Mouse (Mus musculus): ENCODE measurements at regions not wholly inside any gene's neighbourhood (a gene's known extent, or its start where the extent isn't known, plus 50 kb on each side); places are given as distances from the start of the nearest gene placed in this dataset.

GRCm38 (mm10) chr12:67471666-67472065, 249.3 kb upstream of the Mdga2 start:
- no peak for ATAC-seq (ENCODE audit: low FRiP score)

GRCm38 (mm10) chr12:67471001-67471400, 248.7 kb upstream of the Mdga2 start:
- no peak overlapping the region for H3K4me3 ChIP-seq (replicated peaks)
- H3K36me3 ChIP-seq (replicated peaks): no peaks in the 10 kb centered on the region
- no peaks in the 10 kb centered on the region for H3K4me1 ChIP-seq
- no peak overlapping the region for H3K4me2 ChIP-seq
- no peaks in the 10 kb centered on the region for H3K9me3 ChIP-seq
- no peak overlapping the region for H3K9ac ChIP-seq
- H3K27me3 ChIP-seq: no peaks in the 10 kb centered on the region
- 94% methylated on average over 3 of the region's 3 CpGs for WGBS
- ATAC-seq (ENCODE audit: low FRiP score): no peak
- no peak overlapping the region for H3K27ac ChIP-seq

More at GRCm38 (mm10) chr12:67471666-67472065, 249.3 kb upstream of the Mdga2 start:
- WGBS: 75% methylated on average over 2 of the region's 2 CpGs
- Histone ChIP-seq H3K9me3 (no peaks in the 10 kb centered on the region), H3K9ac (no peak overlapping the region), H3K4me1 (no peaks in the 10 kb centered on the region), H3K36me3 (replicated peaks) (no peaks in the 10 kb centered on the region), H3K4me2 (no peak overlapping the region), H3K27ac (no peak overlapping the region), H3K27me3 (no peaks in the 10 kb centered on the region), H3K4me3 (replicated peaks) (no peak overlapping the region)

- no peak overlapping the region for H3K4me3 ChIP-seq (replicated peaks)
- H3K27me3 ChIP-seq: no peaks in the 10 kb centered on the region
- 52% methylated on average over 1 of the region's 1 CpGs for WGBS
- no peak overlapping the region for H3K4me2 ChIP-seq
- no peaks in the 10 kb centered on the region for H3K36me3 ChIP-seq (replicated peaks)
- H3K4me1 ChIP-seq: no peaks in the 10 kb centered on the region
- no peaks in the 10 kb centered on the region for H3K9me3 ChIP-seq
- no peak overlapping the region for H3K9ac ChIP-seq
- ATAC-seq (ENCODE audit: low FRiP score): no peak
- no peak overlapping the region for H3K27ac ChIP-seq
These were observed 226.8 kb upstream of the Mdga2 start for GRCm38 (mm10) chr12:67449109-67449508.

GRCm38 (mm10) chr12:67430318-67430950, 208.1 kb upstream of the Mdga2 start:
- Histone ChIP-seq H3K9me3 (no peaks in the 10 kb centered on the region), H3K36me3 (replicated peaks) (no peaks in the 10 kb centered on the region), H3K9ac (no peak overlapping the region), H3K4me2 (no peak overlapping the region), H3K4me3 (replicated peaks) (no peak overlapping the region), H3K27me3 (no peaks in the 10 kb centered on the region), H3K27ac (no peak overlapping the region), H3K4me1 (no peaks in the 10 kb centered on the region)
- WGBS: 15% methylated on average over 6 of the region's 6 CpGs
- peak; percentile 67; the same call in 1 of the 2 replicates for ATAC-seq (ENCODE audit: low FRiP score)

GRCm38 (mm10) chr12:67426801-67427200, 204.5 kb upstream of the Mdga2 start:
- no peaks in the 10 kb centered on the region for H3K36me3 ChIP-seq (replicated peaks)
- no peaks in the 10 kb centered on the region for H3K27me3 ChIP-seq
- H3K4me2 ChIP-seq: no peak overlapping the region
- ATAC-seq (ENCODE audit: low FRiP score): no peak
- H3K9ac ChIP-seq: no peak overlapping the region
- no peaks in the 10 kb centered on the region for H3K4me1 ChIP-seq
- no peak overlapping the region for H3K4me3 ChIP-seq (replicated peaks)
- 79% methylated on average over 6 of the region's 6 CpGs for WGBS
- no peak overlapping the region for H3K27ac ChIP-seq
- no peaks in the 10 kb centered on the region for H3K9me3 ChIP-seq

GRCm38 (mm10) chr12:67399537-67399936, 177.2 kb upstream of the Mdga2 start:
- no peaks in the 10 kb centered on the region for H3K36me3 ChIP-seq (replicated peaks)
- no peaks in the 10 kb centered on the region for H3K4me1 ChIP-seq
- H3K27ac ChIP-seq: no peak overlapping the region
- WGBS: 76% methylated on average over 3 of the region's 3 CpGs
- H3K9me3 ChIP-seq: no peaks in the 10 kb centered on the region
- no peak for ATAC-seq (ENCODE audit: low FRiP score)
- H3K9ac ChIP-seq: no peak overlapping the region
- no peak overlapping the region for H3K4me3 ChIP-seq (replicated peaks)
- no peak overlapping the region for H3K4me2 ChIP-seq
- no peaks in the 10 kb centered on the region for H3K27me3 ChIP-seq

- Histone ChIP-seq H3K9ac (no peak overlapping the region), H3K4me1 (no peaks in the 10 kb centered on the region), H3K4me3 (replicated peaks) (no peak overlapping the region), H3K27me3 (no peaks in the 10 kb centered on the region), H3K36me3 (replicated peaks) (no peaks in the 10 kb centered on the region), H3K9me3 (no peaks in the 10 kb centered on the region), H3K27ac (no peak overlapping the region), H3K4me2 (no peak overlapping the region)
- 84% methylated on average over 1 of the region's 1 CpGs for WGBS
- ATAC-seq (ENCODE audit: low FRiP score): no peak
These were observed 152.2 kb upstream of the Mdga2 start for GRCm38 (mm10) chr12:67374530-67374929.

- WGBS: 11% methylated on average over 2 of the region's 2 CpGs
- Histone ChIP-seq H3K27me3 (no peaks in the 10 kb centered on the region), H3K4me2 (no peak overlapping the region), H3K4me3 (replicated peaks) (no peak overlapping the region), H3K27ac (no peak overlapping the region), H3K36me3 (replicated peaks) (no peaks in the 10 kb centered on the region), H3K9me3 (no peaks in the 10 kb centered on the region), H3K9ac (no peak overlapping the region), H3K4me1 (peaks cover 3% of the 10 kb centered on the region; the same call in 1 of the 2 replicates)
- no peak for ATAC-seq (ENCODE audit: low FRiP score)
These were observed 126.2 kb upstream of the Mdga2 start for GRCm38 (mm10) chr12:67348551-67348950.

GRCm38 (mm10) chr12:67332483-67332998, 110.2 kb upstream of the Mdga2 start:
- no peak for ATAC-seq (ENCODE audit: low FRiP score)
- no peaks in the 10 kb centered on the region for H3K4me1 ChIP-seq
- no peak overlapping the region for H3K27ac ChIP-seq
- 73% methylated on average over 2 of the region's 2 CpGs for WGBS
- no peaks in the 10 kb centered on the region for H3K27me3 ChIP-seq
- H3K4me3 ChIP-seq (replicated peaks): no peak overlapping the region
- H3K9ac ChIP-seq: no peak overlapping the region
- H3K9me3 ChIP-seq: no peaks in the 10 kb centered on the region
- H3K36me3 ChIP-seq (replicated peaks): no peaks in the 10 kb centered on the region
- no peak overlapping the region for H3K4me2 ChIP-seq

GRCm38 (mm10) chr12:67326326-67326725, 104.0 kb upstream of the Mdga2 start:
- H3K4me3 ChIP-seq (replicated peaks): no peak overlapping the region
- H3K4me1 ChIP-seq: no peaks in the 10 kb centered on the region
- 38% methylated on average over 2 of the region's 2 CpGs for WGBS
- no peak for ATAC-seq (ENCODE audit: low FRiP score)
- no peaks in the 10 kb centered on the region for H3K36me3 ChIP-seq (replicated peaks)
- H3K4me2 ChIP-seq: no peak overlapping the region
- H3K27ac ChIP-seq: no peak overlapping the region
- no peaks in the 10 kb centered on the region for H3K9me3 ChIP-seq
- no peak overlapping the region for H3K9ac ChIP-seq
- no peaks in the 10 kb centered on the region for H3K27me3 ChIP-seq

GRCm38 (mm10) chr12:67325799-67326198, 103.5 kb upstream of the Mdga2 start:
- no peaks in the 10 kb centered on the region for H3K9me3 ChIP-seq
- H3K27me3 ChIP-seq: no peaks in the 10 kb centered on the region
- no peak overlapping the region for H3K4me3 ChIP-seq (replicated peaks)
- H3K4me2 ChIP-seq: no peak overlapping the region
- no peak overlapping the region for H3K27ac ChIP-seq
- H3K4me1 ChIP-seq: no peaks in the 10 kb centered on the region
- WGBS: 21% methylated on average over 1 of the region's 1 CpGs
- no peak overlapping the region for H3K9ac ChIP-seq
- no peak for ATAC-seq (ENCODE audit: low FRiP score)
- no peaks in the 10 kb centered on the region for H3K36me3 ChIP-seq (replicated peaks)

- H3K4me2 ChIP-seq: no peak overlapping the region
- H3K27ac ChIP-seq: no peak overlapping the region
- no peaks in the 10 kb centered on the region for H3K27me3 ChIP-seq
- ATAC-seq (ENCODE audit: low FRiP score): no peak
- WGBS: 79% methylated on average over 4 of the region's 4 CpGs
- H3K9me3 ChIP-seq: no peaks in the 10 kb centered on the region
- no peak overlapping the region for H3K4me3 ChIP-seq (replicated peaks)
- no peak overlapping the region for H3K9ac ChIP-seq
- no peaks in the 10 kb centered on the region for H3K36me3 ChIP-seq (replicated peaks)
- no peaks in the 10 kb centered on the region for H3K4me1 ChIP-seq
These were observed 103.0 kb upstream of the Mdga2 start for GRCm38 (mm10) chr12:67325335-67325734.

- no peak overlapping the region for H3K27ac ChIP-seq
- WGBS: 90% methylated on average over 2 of the region's 2 CpGs
- H3K27me3 ChIP-seq: no peaks in the 10 kb centered on the region
- no peaks in the 10 kb centered on the region for H3K4me1 ChIP-seq
- no peak overlapping the region for H3K4me3 ChIP-seq (replicated peaks)
- H3K4me2 ChIP-seq: no peak overlapping the region
- H3K36me3 ChIP-seq (replicated peaks): no peaks in the 10 kb centered on the region
- no peak for ATAC-seq (ENCODE audit: low FRiP score)
- no peak overlapping the region for H3K9ac ChIP-seq
- H3K9me3 ChIP-seq: no peaks in the 10 kb centered on the region
These were observed 96.3 kb upstream of the Mdga2 start for GRCm38 (mm10) chr12:67318687-67319086.

All from forebrain, embryonic 12.5 days (tissue).